Mouse (Mus musculus) olfactory bulb, adult 2 months (tissue): ENCODE results near the gene Prrc2c.

ENCODE experiments used
- CTCF ChIP-seq: fragments of 200-500 bp; IDR thresholded peaks from 2 replicates; pipeline ENCODE4 v1.5.1; 2012; ENCODE audit warnings: low read depth, mild to moderate bottlenecking, low read length, moderate library complexity; ENCODE audit not compliant: insufficient read depth
- POLR2A ChIP-seq: fragments of 200-500 bp; IDR thresholded peaks from 2 replicates; pipeline ENCODE4 v1.6.1; 2012; ENCODE audit warnings: mild to moderate bottlenecking, low read depth, low read length, moderate library complexity; ENCODE audit not compliant: insufficient read depth

DNA sequence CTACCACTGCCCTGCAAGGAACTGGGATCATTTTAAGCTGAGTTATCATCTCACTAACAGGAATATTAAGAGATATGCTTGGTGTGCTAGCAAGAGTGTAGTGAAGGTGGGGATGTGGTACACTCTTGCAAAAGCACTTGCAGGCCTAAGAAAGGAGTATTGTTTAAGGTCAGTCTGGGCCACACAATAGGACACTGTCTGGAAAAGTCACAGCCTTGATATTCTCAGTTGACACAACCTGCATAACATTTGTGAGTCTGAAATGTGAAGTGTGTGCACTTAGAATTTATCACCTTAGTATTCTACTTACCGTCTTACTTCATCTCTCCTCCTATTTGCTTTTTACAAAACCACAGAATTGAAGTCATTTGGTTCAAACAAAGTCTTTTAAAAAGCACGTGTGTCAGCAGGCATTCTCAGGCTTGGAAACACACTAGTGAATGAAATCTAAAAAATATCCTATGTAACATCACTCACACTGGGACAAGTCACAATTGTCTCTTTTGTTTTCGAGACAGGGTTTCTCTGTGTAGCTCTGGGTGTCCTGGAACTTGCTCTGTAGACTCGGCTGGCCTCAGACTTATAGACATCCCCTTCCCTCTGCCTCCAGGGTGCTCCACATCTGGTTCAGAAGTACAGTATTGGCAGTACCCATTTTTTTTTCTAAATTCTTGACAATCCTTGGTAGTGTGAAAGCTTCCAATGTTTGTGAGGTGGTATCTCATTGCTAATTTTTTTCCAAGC is 31.4 kb upstream of the Prrc2c start:
- no peak for TF ChIP-seq CTCF
- no peak for TF ChIP-seq POLR2A
